Mouse (Mus musculus): ENCODE measurements around the gene 1600002K03Rik. TPM values are rescaled to one million over a fixed set of nuclear protein-coding genes. Genes with fewer than 3 reads are reported as not detected.
A peak's percentile ranks its signal among the peaks of the same experiment; 100 is the strongest.

1600002K03Rik gene
- polyA plus RNA-seq, 1 experiment = 11.2 TPM

GRCm38 (mm10) chr10:80159561-80160454, 12.9 kb upstream of the 1600002K03Rik start:
- no peaks in the 10 kb centered on the region for H3K27me3 ChIP-seq (replicated peaks; ENCODE audit: control insufficient read depth, insufficient read depth, low read length)
- peaks cover 43% of the 10 kb centered on the region for H3K4me1 ChIP-seq (ENCODE audit: control insufficient read depth, insufficient read depth, low read length)
- under 1% methylated on average over 55 of the region's 55 CpGs for WGBS
- peak overlapping the region; percentile 29 for H3K4me3 ChIP-seq (ENCODE audit: insufficient read depth, low read depth, low read length)
- TF ChIP-seq CTCF (conservative IDR thresholded peaks at IDR 0.05; ENCODE audit: insufficient read depth, insufficient read length, low read depth, low read length) (no peak), POLR2A (IDR thresholded peaks at IDR 0.05; ENCODE audit: low read depth, low read length) (no peak)
- H3K36me3 ChIP-seq (ENCODE audit: control insufficient read depth, insufficient read depth, low read length) = peaks cover 8% of the 10 kb centered on the region; the same call in 1 of the 2 replicates
- peak; percentile 99 for DNase-seq
- peak overlapping the region; percentile 97 for H3K27ac ChIP-seq (ENCODE audit: insufficient read depth, low read depth, low read length)

- H3K27ac ChIP-seq (ENCODE audit: insufficient read depth, low read depth, low read length) = peak overlapping the region; percentile 97
- DNase-seq = peak; percentile 99
- H3K27me3 ChIP-seq (replicated peaks; ENCODE audit: control insufficient read depth, insufficient read depth, low read length) = no peaks in the 10 kb centered on the region
- H3K36me3 ChIP-seq (ENCODE audit: control insufficient read depth, insufficient read depth, low read length) = peaks cover 4% of the 10 kb centered on the region; the same call in 1 of the 2 replicates
- peak overlapping the region; percentile 30 for H3K4me3 ChIP-seq (ENCODE audit: insufficient read depth, low read depth, low read length)
- TF ChIP-seq POLR2A (IDR thresholded peaks at IDR 0.05; ENCODE audit: low read depth, low read length) (no peak), CTCF (conservative IDR thresholded peaks at IDR 0.05; ENCODE audit: insufficient read depth, insufficient read length, low read depth, low read length) (no peak)
- H3K4me1 ChIP-seq (ENCODE audit: control insufficient read depth, insufficient read depth, low read length) = peaks cover 37% of the 10 kb centered on the region
- 1% methylated on average over 33 of the region's 33 CpGs for WGBS
These were observed 12.0 kb upstream of the 1600002K03Rik start for GRCm38 (mm10) chr10:80160455-80161371.

GRCm38 (mm10) chr10:80161522-80162242, 11.1 kb upstream of the 1600002K03Rik start:
- no peak for TF ChIP-seq CTCF (conservative IDR thresholded peaks at IDR 0.05; ENCODE audit: insufficient read depth, insufficient read length, low read depth, low read length)
- TF ChIP-seq POLR2A (IDR thresholded peaks at IDR 0.05; ENCODE audit: low read depth, low read length) = no peak
- Histone ChIP-seq H3K4me3 (ENCODE audit: insufficient read depth, low read depth, low read length) (no peak overlapping the region), H3K36me3 (ENCODE audit: control insufficient read depth, insufficient read depth, low read length) (peaks cover 2% of the 10 kb centered on the region; the same call in 1 of the 2 replicates), H3K27me3 (replicated peaks; ENCODE audit: control insufficient read depth, insufficient read depth, low read length) (no peaks in the 10 kb centered on the region), H3K27ac (ENCODE audit: insufficient read depth, low read depth, low read length) (peak overlapping the region; percentile 85), H3K4me1 (ENCODE audit: control insufficient read depth, insufficient read depth, low read length) (peaks cover 34% of the 10 kb centered on the region)
- peak; percentile 70 for DNase-seq
- 9% methylated on average over 7 of the region's 7 CpGs for WGBS

GRCm38 (mm10) chr10:80162243-80162608, 10.5 kb upstream of the 1600002K03Rik start:
- Histone ChIP-seq H3K4me3 (ENCODE audit: insufficient read depth, low read depth, low read length) (no peak overlapping the region), H3K4me1 (ENCODE audit: control insufficient read depth, insufficient read depth, low read length) (peaks cover 34% of the 10 kb centered on the region), H3K27me3 (replicated peaks; ENCODE audit: control insufficient read depth, insufficient read depth, low read length) (no peaks in the 10 kb centered on the region), H3K36me3 (ENCODE audit: control insufficient read depth, insufficient read depth, low read length) (no peaks in the 10 kb centered on the region; the same call in 1 of the 2 replicates), H3K27ac (ENCODE audit: insufficient read depth, low read depth, low read length) (peak overlapping the region; percentile 85)
- no peak for TF ChIP-seq POLR2A (IDR thresholded peaks at IDR 0.05; ENCODE audit: low read depth, low read length)
- TF ChIP-seq CTCF (conservative IDR thresholded peaks at IDR 0.05; ENCODE audit: insufficient read depth, insufficient read length, low read depth, low read length) = no peak
- 86% methylated on average over 3 of the region's 3 CpGs for WGBS
- DNase-seq = no peak

GRCm38 (mm10) chr10:80162716-80163299, 9.9 kb upstream of the 1600002K03Rik start:
- no peaks in the 10 kb centered on the region for H3K36me3 ChIP-seq (ENCODE audit: control insufficient read depth, insufficient read depth, low read length)
- 75% methylated on average over 6 of the region's 6 CpGs for WGBS
- no peak for DNase-seq

GRCm38 (mm10) chr10:80163721-80164120, 9.0 kb upstream of the 1600002K03Rik start:
- TF ChIP-seq CTCF (conservative IDR thresholded peaks at IDR 0.05; ENCODE audit: insufficient read depth, insufficient read length, low read depth, low read length) (no peak), POLR2A (IDR thresholded peaks at IDR 0.05; ENCODE audit: low read depth, low read length) (no peak)
- no peaks in the 10 kb centered on the region for H3K27me3 ChIP-seq (replicated peaks; ENCODE audit: control insufficient read depth, insufficient read depth, low read length)
- H3K4me1 ChIP-seq (ENCODE audit: control insufficient read depth, insufficient read depth, low read length) = peaks cover 30% of the 10 kb centered on the region
- no peaks in the 10 kb centered on the region for H3K36me3 ChIP-seq (ENCODE audit: control insufficient read depth, insufficient read depth, low read length)
- no peak overlapping the region for H3K4me3 ChIP-seq (ENCODE audit: insufficient read depth, low read depth, low read length)
- H3K27ac ChIP-seq (ENCODE audit: insufficient read depth, low read depth, low read length) = peak overlapping the region; percentile 15; the same call in 1 of the 2 replicates
- WGBS = 80% methylated on average over 8 of the region's 8 CpGs
- peak; percentile 41 for DNase-seq

More at GRCm38 (mm10) chr10:80162716-80163299, 9.9 kb upstream of the 1600002K03Rik start:
- Histone ChIP-seq H3K27ac (ENCODE audit: insufficient read depth, low read depth, low read length) (no peak overlapping the region), H3K4me1 (ENCODE audit: control insufficient read depth, insufficient read depth, low read length) (peaks cover 34% of the 10 kb centered on the region), H3K4me3 (ENCODE audit: insufficient read depth, low read depth, low read length) (no peak overlapping the region), H3K27me3 (replicated peaks; ENCODE audit: control insufficient read depth, insufficient read depth, low read length) (no peaks in the 10 kb centered on the region)
- TF ChIP-seq CTCF (conservative IDR thresholded peaks at IDR 0.05; ENCODE audit: insufficient read depth, insufficient read length, low read depth, low read length) (no peak), POLR2A (IDR thresholded peaks at IDR 0.05; ENCODE audit: low read depth, low read length) (no peak)

Data from kidney, adult 2 months (tissue).